Mouse (Mus musculus) embryonic fibroblast, embryonic 13.5 days (primary cell): ENCODE data around the gene Gm28048.

Experiments
- CTCF ChIP-seq: IDR thresholded peaks from 2 replicates; pipeline ENCODE4 v1.5.1; 2011; ENCODE audit warnings: mild to moderate bottlenecking, control low read depth, low read length, moderate library complexity, borderline replicate concordance; ENCODE audit not compliant: insufficient read depth
- POLR2A ChIP-seq: IDR thresholded peaks from 2 replicates; pipeline ENCODE4 v1.6.1; 2011; ENCODE audit warnings: low read depth, mild to moderate bottlenecking, control low read depth, low read length, moderate library complexity

DNA sequence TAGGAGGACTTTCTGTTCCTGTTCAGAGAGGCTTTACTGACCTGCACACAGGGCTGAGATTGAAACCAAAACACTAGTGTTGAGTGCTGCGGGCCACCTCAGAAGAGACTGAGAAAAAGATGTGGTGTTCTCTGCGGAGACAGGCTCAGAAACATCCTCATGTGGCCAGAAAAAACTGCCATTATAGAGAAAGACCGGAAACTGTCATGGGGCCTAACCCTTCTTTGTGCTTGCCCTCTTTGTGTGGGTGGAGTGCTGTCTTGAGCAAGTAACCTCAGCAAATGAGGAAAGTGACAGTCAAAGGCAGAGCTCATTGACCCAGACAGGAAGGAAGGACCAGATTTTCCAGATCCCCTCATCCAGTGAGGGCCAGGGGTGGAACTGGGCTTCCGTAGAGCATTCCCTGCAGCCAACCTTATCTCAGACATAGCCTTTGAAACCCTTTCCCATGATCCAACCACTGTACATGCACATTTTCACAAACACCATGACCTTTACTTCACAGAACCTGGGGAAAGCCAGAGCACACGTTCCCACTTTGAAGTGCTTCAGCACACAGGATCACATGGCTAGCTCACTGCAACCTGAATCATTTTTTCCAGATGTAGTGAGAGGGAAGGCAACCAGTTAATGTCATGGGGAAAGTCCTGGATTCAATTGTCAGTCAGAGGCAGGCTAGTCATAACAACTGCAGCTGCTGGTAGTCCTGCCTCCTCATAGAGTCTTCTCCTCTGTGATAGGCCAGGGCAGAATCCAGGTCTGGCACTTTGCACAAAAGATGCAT, 167.8 kb downstream of the Gm28048 start:
- TF ChIP-seq CTCF (no peak), POLR2A (no peak)
